Mouse (Mus musculus): ENCODE measurements at regions not wholly inside any gene's neighbourhood (a gene's known extent, or its start where the extent isn't known, plus 50 kb on each side); places are given as distances from the start of the nearest gene placed in this dataset.

DNA sequence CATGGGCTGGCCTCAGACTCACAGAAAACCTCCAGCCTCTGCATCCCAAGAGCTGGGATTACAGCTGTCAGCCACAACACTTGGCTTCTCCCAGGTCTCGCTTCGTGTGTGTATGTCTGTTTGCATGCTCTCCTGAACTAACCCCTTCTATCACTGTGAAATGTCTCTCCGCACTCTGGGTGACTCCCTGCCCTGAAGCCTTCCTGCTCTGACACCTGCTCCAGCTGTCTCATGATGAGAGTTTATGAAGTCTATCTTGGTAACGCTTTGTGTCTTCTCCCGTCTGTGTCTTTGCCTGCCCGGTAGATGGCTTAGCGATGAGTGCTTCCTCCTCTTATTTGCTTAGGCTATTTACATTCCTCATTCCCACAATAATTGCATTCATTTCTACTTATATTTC, 133.0 kb downstream of the Ndufa10 start:
- no peak for DNase-seq (ENCODE audit: low spot score)

- DNase-seq (ENCODE audit: low spot score) = no peak
Observed at GRCm38 (mm10) chr1:92338589-92338988, 135.1 kb downstream of the Ndufa10 start.

DNA sequence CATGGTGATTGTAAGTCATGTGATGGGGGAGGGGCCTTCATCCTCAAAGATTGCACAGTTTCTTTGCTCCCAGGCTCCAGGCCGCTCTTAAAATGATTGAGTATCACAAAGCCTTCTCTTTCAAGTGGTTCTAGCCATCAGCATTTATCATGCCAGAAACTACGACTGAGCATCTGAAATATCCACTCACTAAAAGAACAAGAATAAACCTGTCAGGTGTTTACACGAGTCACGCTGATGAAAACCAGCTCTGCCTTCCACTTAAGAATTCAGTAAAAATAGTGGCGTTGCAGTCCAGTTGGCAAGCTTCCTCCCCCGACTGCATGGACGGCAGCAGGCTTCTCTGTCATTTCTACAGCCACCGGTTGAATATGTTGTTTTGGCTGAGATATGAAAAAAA, 136.2 kb downstream of the Ndufa10 start:
- no peak for DNase-seq (ENCODE audit: low spot score)

GRCm38 (mm10) chr1:92332248-92332584, 136.7 kb upstream of the Hdac4 start:
- DNase-seq (ENCODE audit: low spot score) = no peak

DNA sequence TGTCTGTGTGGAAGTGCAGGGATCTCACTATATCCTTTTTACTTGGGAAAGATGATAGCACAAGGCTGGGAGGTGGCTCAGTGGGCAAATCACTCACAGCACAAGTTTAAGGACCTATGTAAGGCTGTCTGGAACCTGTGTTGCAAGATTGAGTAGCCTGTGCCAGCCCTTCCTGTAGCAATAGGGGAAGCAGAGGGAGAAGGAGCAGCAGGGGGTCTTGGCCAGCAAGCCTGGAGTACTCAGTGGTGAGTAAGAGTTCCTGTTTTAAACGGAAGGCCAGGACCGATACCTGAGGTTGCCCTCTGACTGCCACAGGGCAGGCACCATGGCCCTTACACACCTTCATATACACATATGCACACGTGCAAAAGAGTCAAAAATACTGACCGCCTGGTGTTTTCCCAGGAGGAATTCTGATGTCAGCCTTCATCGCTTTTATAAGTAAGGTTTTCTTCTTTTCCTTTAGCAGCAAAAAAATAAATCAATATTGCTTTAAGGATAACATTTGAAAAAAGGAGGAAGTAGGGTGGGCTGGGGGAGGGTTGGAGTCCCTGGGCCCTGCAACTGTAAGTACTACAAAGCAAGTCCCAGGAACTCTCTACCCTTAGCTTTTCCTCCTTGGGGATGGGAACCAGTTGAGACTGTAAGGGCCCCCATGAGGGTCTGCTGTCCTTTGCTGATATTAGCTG, 136.2 kb upstream of the Hdac4 start:
- no peak for DNase-seq (ENCODE audit: low spot score)

GRCm38 (mm10) chr1:92330181-92330580, 134.7 kb upstream of the Hdac4 start:
- DNase-seq (ENCODE audit: low spot score) = no peak

- no peak for DNase-seq (ENCODE audit: low spot score)
Observed at GRCm38 (mm10) chr1:92329491-92329890, 134.0 kb upstream of the Hdac4 start.

DNA sequence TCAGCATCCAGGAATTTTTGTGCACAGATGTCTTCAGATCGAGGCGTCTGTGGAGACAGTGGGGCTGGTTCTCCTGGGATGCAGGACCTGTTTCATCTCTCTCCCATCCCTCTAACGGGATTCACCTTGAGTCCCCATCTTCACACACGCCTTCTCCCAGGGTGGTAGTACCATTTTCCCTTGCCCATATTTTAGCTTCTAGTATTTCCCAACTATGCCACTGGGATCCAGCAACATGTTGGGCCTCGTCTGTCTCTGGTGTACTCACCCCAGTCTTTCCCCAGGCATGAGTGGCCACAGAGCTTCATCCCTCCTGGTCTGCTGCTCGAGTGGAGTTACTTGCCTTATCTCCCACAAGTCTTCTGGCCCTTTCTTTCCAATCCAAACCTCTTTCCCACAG, 131.6 kb upstream of the Hdac4 start:
- no peak for DNase-seq (ENCODE audit: low spot score)

DNA sequence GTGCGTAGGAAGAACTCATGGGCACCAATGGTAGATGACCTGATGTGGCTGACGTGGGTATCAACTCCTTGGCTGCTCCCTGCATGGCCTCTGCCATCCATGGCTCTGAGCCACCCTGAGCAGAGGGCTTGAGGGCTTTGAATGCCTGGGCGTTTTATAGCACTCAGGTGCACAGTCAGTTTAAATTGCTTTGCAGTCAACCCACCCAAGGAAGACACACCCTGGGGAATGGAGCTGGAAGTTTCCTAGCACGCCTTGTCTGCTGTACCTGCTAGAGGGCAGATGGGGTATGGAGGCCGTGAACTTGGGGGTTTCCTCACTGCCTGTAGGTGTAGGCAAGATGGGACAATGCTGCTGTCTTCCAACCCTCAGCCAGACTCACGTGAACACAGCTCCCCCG, 129.8 kb upstream of the Hdac4 start:
- no peak for DNase-seq (ENCODE audit: low spot score)

GRCm38 (mm10) chr1:92324091-92324950, 128.8 kb upstream of the Hdac4 start:
- no peak for DNase-seq (ENCODE audit: low spot score)

- no peak for DNase-seq (ENCODE audit: low spot score)
Observed at GRCm38 (mm10) chr1:92317131-92317530, 121.6 kb upstream of the Hdac4 start.

DNA sequence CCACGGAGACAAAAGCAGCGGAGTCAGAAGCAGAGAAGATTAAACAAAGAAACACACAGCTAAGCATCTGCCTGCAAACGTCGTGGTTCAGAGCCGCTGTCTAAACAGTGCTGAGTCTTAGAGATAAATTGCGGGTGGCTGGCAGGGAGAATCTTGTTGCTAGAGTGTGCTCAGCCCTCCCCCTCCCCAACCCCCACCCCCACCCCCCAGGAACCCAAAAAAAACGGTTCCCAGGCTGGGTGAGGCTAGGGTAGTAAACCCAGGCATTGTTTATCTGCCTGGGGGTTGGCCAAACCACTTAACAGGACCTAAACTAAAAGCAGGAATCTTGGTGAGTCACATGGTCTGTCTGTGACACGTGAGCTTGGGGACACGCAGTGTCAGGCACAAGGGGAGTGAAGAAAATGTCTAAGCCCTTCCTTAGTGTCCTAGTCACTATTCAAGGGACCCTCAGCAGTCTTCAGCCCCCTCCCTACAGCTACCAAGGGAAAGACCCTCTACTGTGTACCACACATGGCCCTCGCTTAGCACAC, 120.8 kb upstream of the Hdac4 start:
- no peak for DNase-seq (ENCODE audit: low spot score)

DNA sequence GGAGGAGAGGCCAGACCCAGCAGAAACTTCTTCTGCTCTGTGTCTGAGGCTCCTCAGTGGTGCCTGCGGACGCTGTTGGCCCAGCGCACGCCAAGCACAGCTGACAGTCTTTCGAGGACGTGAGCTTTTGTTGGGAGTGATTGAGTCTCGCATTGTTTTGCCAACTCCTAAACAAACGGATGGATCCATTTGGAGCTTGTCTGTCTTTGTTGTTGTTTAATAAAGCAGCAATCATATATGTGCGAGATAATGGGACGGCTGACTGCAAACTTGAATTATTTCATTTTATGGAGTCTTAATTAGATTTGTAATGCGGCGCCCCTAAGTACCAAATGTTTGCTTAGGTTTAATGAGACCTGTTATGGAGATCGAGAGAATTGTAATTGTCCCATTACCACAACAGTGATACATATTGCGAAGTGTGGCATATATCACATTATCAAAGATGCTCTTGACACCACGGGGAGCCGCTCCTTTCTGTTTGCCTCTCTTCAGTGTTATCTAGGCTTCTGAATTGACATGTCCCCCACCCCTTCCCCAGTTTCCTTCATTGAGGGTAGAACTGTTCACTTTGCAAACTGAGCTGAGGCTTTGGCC, 117.6 kb upstream of the Hdac4 start:
- DNase-seq (ENCODE audit: low spot score) = no peak

- no peak for DNase-seq (ENCODE audit: low spot score)
Observed at GRCm38 (mm10) chr1:92309883-92310282, 114.4 kb upstream of the Hdac4 start.

GRCm38 (mm10) chr1:92309381-92309780, 113.9 kb upstream of the Hdac4 start:
- DNase-seq (ENCODE audit: low spot score) = no peak

DNA sequence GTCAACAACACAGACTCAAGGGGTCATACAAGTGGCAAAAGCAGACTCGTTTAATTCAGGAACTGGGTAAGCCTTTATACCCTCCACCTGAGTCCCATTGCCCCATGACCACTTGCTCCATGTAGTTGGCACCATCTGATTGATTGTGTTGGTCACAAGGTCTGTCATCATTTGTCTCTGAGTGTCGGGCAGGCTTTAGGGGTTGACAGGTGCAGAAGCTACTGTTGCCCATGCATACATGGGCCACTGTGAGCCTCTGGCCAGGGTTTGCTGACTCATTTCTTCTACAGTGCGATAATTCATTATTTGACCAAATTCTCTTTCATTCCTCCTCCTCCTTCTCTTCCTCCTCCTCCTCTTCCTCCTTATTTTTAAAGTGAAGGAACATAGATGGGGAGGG, 113.0 kb upstream of the Hdac4 start:
- no peak for DNase-seq (ENCODE audit: low spot score)

DNA sequence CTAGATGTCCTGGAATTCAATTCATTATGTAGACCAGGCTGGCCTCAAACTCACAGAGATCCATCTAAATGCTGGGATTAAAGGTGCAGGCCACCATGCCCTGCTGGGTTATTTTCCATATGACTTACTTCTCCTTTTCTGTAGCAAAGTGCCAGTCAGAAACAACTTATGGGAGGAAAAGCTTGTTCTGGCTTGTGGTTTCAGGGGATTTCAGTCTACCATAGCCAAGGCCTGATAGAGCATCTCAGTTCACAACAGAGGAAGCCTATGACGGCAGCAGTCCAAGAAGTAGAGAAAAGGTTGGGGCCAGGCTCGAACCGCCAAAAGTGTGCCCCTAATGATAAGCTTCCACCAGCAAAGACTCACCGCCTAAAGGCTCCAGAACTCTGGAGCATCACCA, 110.5 kb upstream of the Hdac4 start:
- no peak for DNase-seq (ENCODE audit: low spot score)

GRCm38 (mm10) chr1:92299041-92299440, 103.5 kb upstream of the Hdac4 start:
- no peak for DNase-seq (ENCODE audit: low spot score)

- DNase-seq (ENCODE audit: low spot score) = no peak
Observed at GRCm38 (mm10) chr1:92292681-92293380, 97.3 kb upstream of the Hdac4 start.

- DNase-seq (ENCODE audit: low spot score) = no peak
Observed at GRCm38 (mm10) chr1:92286966-92287342, 91.5 kb upstream of the Hdac4 start.

DNA sequence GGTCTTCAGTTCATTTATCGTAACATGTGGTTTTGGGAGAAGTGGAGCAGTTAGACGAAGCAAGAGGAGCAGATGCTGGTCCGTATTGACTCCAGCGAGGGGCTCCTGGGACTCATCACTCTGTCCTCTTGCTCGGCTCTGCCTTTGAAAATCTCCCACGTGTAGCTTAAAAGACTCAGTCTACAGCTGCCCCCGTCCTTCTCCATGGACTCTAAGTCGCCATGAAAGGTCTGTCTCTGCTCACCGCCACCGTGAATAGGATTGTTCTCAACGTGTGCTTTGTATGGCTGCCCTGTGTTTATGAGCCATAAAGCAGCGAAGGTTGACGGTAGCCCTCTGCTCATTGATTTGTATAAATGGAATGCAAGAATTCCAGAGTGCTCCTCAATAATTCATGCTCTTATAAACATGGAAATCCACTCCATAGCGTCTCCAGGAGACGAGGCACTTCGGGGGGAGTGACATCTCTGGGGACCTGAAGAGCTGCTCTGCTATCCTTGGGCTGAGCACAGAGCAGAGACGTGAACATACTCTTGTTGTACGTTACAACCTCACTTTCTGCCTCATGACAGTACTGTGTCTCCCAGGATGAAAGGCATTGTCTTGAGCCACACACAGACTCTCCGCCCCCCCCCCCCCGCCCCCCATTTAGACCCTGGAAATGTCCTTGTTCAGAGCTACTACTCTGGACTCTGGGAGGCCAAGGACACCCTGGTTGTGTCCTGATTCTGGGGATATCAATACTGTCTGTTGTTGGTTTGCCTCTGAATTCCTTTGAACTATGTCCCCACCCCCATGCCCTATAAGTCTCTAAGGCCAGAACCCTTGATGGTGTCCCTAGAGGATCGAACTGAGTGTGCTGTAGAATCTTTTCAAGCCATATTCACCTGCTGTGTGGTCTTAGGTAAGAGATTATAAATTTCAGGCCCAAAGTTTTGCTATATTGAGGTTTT, 90.8 kb upstream of the Hdac4 start:
- DNase-seq (ENCODE audit: low spot score) = no peak

Measured in spleen, adult 12 weeks (tissue).